Mouse (Mus musculus) heart, embryonic 11.5 days (tissue): Measurements from ENCODE around the gene Celsr2. TPM values are rescaled to one million over a fixed set of nuclear protein-coding genes. Genes with fewer than 3 reads are reported as not detected.
A peak's percentile ranks its signal among the peaks of the same experiment; 100 is the strongest.

ENCODE experiments used
- ATAC-seq: fragments of 200-750 bp; cut with Nextera tagmentation; replicated peaks from 2 replicates; pipeline ENCODE4 v1.8.0; 2017; ENCODE audit warnings: moderate library complexity; ENCODE audit not compliant: insufficient number of reproducible peaks, low FRiP score, low TSS enrichment
- H3K27ac ChIP-seq: fragments of 300-500 bp; sonication (generic); 2 replicates; pipeline ENCODE4 v1.5.1; 2014; ENCODE audit warnings: mild to moderate bottlenecking, low read depth, low read length
- H3K27me3 ChIP-seq: fragments of 300-500 bp; sonication (generic); 2 replicates; pipeline ENCODE4 v1.6.1; 2014; ENCODE audit warnings: mild to moderate bottlenecking, low read length, mixed read lengths; ENCODE audit not compliant: control insufficient read depth, insufficient read depth
- H3K36me3 ChIP-seq: fragments of 300-500 bp; sonication (generic); 2 replicates; pipeline ENCODE4 v1.6.1; 2014; ENCODE audit warnings: mild to moderate bottlenecking, low read length, moderate library complexity, mixed read lengths; ENCODE audit not compliant: control insufficient read depth, insufficient read depth
- H3K4me1 ChIP-seq: fragments of 300-500 bp; sonication (generic); 2 replicates; pipeline ENCODE4 v1.6.1; 2014; ENCODE audit warnings: low read length; ENCODE audit not compliant: control insufficient read depth, insufficient read depth
- H3K4me2 ChIP-seq: fragments of 300-500 bp; sonication (generic); 2 replicates; pipeline ENCODE4 v1.6.1; 2014; ENCODE audit warnings: mild to moderate bottlenecking, moderate library complexity
- H3K4me3 ChIP-seq: fragments of 300-500 bp; sonication (generic); 2 replicates; pipeline ENCODE4 v1.5.1; 2014; ENCODE audit warnings: low read depth, low read length
- H3K9ac ChIP-seq: fragments of 300-500 bp; sonication (generic); 2 replicates; pipeline ENCODE4 v1.6.1; 2014; ENCODE audit warnings: mild to moderate bottlenecking, low read depth, low read length, moderate library complexity
- H3K9me3 ChIP-seq: fragments of 300-500 bp; sonication (generic); replicated peaks from 2 replicates; pipeline ENCODE4 v1.6.1; 2016; ENCODE audit warnings: low read length; ENCODE audit not compliant: control insufficient read depth
- WGBS: fragments of 180-500 bp; shearing (Covaris S2); extraction: QIAGEN DNeasy Blood & Tissue Kit; methylation state at CpG from one replicate; pipeline ENCODE4 v1.1.7; 2014; ENCODE audit not compliant: insufficient replicate concordance; 5-methylcytosine and 5-hydroxymethylcytosine counted together
- polyA plus RNA-seq: library from polyadenylated mRNA; unstranded; fragments of >200 nt; fragmentation: Nextera tagmentation; extraction: Ambion mirVana; gene quantifications from 2 replicates; pipeline ENCODE4 v1.2.1, GENCODE M21; 2014

Gene Celsr2
- polyA plus RNA-seq = 3.1 and 3.7 TPM in 2 replicates

- peak within 1 kb of the TSS; percentile 100 for H3K4me2 ChIP-seq
- WGBS = 7% methylated on average over 65 of the region's 67 CpGs
- no peak within 1 kb of the TSS for H3K27ac ChIP-seq
- H3K27me3 ChIP-seq = peaks cover 21% of the 10 kb centered on the region
- H3K9me3 ChIP-seq = peaks cover 4% of the 10 kb centered on the region; the same call in 1 of the 2 replicates
- peak within 1 kb of the TSS; percentile 72 for H3K4me3 ChIP-seq
- H3K4me1 ChIP-seq = peaks cover 5% of the 10 kb centered on the region
- H3K9ac ChIP-seq = peak within 1 kb of the TSS; percentile 72
- ATAC-seq = peak; percentile 12; the same call in 1 of the 2 replicates
- H3K36me3 ChIP-seq = peaks cover 3% of the 10 kb centered on the region; the same call in 1 of the 2 replicates
Observed at GRCm38 (mm10) chr3:108414857-108415830, at the start of gene Celsr2. TSS of gene Celsr2 (minus strand) at chr3:108415552.

GRCm38 (mm10) chr3:108458866-108459265 is 43.5 kb upstream of the Celsr2 start:
- Histone ChIP-seq H3K4me3 (no peak overlapping the region), H3K9me3 (no peaks in the 10 kb centered on the region), H3K27ac (no peak overlapping the region), H3K9ac (no peak overlapping the region), H3K4me1 (0 out of 2 replicates have a peak, but pooled peaks cover 5% of the 10 kb centered on the region), H3K36me3 (no peaks in the 10 kb centered on the region), H3K4me2 (peak overlapping the region; percentile 41), H3K27me3 (no peaks in the 10 kb centered on the region)
- WGBS = 38% methylated on average over 10 of the region's 10 CpGs
- no peak; the same call in 1 of the 2 replicates for ATAC-seq

GRCm38 (mm10) chr3:108458380-108458779 is 43.0 kb upstream of the Celsr2 start:
- H3K27me3 ChIP-seq = no peaks in the 10 kb centered on the region
- H3K4me2 ChIP-seq = peak overlapping the region; percentile 41
- no peak for ATAC-seq
- 42% methylated on average over 14 of the region's 14 CpGs for WGBS
- no peak overlapping the region for H3K4me3 ChIP-seq
- H3K36me3 ChIP-seq = no peaks in the 10 kb centered on the region
- 0 out of 2 replicates have a peak, but pooled peaks cover 5% of the 10 kb centered on the region for H3K4me1 ChIP-seq
- H3K27ac ChIP-seq = no peak overlapping the region
- H3K9me3 ChIP-seq = no peaks in the 10 kb centered on the region
- H3K9ac ChIP-seq = 0 out of 2 replicates have a peak overlapping the region, but pooled peaks have one; percentile 18

GRCm38 (mm10) chr3:108454172-108454571 is 38.8 kb upstream of the Celsr2 start:
- H3K27ac ChIP-seq = no peak overlapping the region
- WGBS = 55% methylated on average over 1 of the region's 1 CpGs
- no peak overlapping the region for H3K4me2 ChIP-seq
- 0 out of 2 replicates have a peak, but pooled peaks cover 5% of the 10 kb centered on the region for H3K4me1 ChIP-seq
- ATAC-seq = no peak
- H3K9me3 ChIP-seq = no peaks in the 10 kb centered on the region
- no peak overlapping the region for H3K9ac ChIP-seq
- no peak overlapping the region for H3K4me3 ChIP-seq
- H3K27me3 ChIP-seq = no peaks in the 10 kb centered on the region
- H3K36me3 ChIP-seq = no peaks in the 10 kb centered on the region

GRCm38 (mm10) chr3:108451969-108452368 is 36.6 kb upstream of the Celsr2 start:
- Histone ChIP-seq H3K36me3 (no peaks in the 10 kb centered on the region), H3K4me2 (no peak overlapping the region), H3K9me3 (no peaks in the 10 kb centered on the region), H3K4me3 (no peak overlapping the region), H3K9ac (no peak overlapping the region), H3K27me3 (no peaks in the 10 kb centered on the region), H3K4me1 (no peaks in the 10 kb centered on the region), H3K27ac (no peak overlapping the region)
- ATAC-seq = no peak
- WGBS = 79% methylated on average over 2 of the region's 2 CpGs

- Histone ChIP-seq H3K36me3 (0 out of 2 replicates have a peak, but pooled peaks cover 3% of the 10 kb centered on the region), H3K4me1 (peaks cover 8% of the 10 kb centered on the region; the same call in 1 of the 2 replicates), H3K4me3 (peak overlapping the region; percentile 92), H3K27ac (peak overlapping the region; percentile 80; the same call in 1 of the 2 replicates), H3K4me2 (peak overlapping the region; percentile 92), H3K27me3 (no peaks in the 10 kb centered on the region), H3K9ac (peak overlapping the region; percentile 92), H3K9me3 (no peaks in the 10 kb centered on the region)
- 16% methylated on average over 6 of the region's 6 CpGs for WGBS
- ATAC-seq = no peak
Observed at GRCm38 (mm10) chr3:108445366-108445705, 30.0 kb upstream of the Celsr2 start.

- peak; percentile 98 for ATAC-seq
- under 1% methylated on average over 41 of the region's 41 CpGs for WGBS
- H3K27ac ChIP-seq = peak within 1 kb of the TSS; percentile 80
Observed at GRCm38 (mm10) chr3:108444698-108445365, 29.5 kb upstream of the Celsr2 start, which contains the start of gene Sars. TSS of gene Sars (minus strand) at chr3:108445209.

GRCm38 (mm10) chr3:108444029-108444428 is 28.7 kb upstream of the Celsr2 start:
- Histone ChIP-seq H3K27ac (0 out of 2 replicates have a peak overlapping the region, but pooled peaks have one; percentile 80), H3K27me3 (no peaks in the 10 kb centered on the region), H3K36me3 (0 out of 2 replicates have a peak, but pooled peaks cover 3% of the 10 kb centered on the region), H3K9ac (peak overlapping the region; percentile 92), H3K9me3 (no peaks in the 10 kb centered on the region), H3K4me3 (peak overlapping the region; percentile 92), H3K4me1 (peaks cover 8% of the 10 kb centered on the region; the same call in 1 of the 2 replicates), H3K4me2 (peak overlapping the region; percentile 92)
- 21% methylated on average over 8 of the region's 8 CpGs for WGBS
- ATAC-seq = no peak

More at GRCm38 (mm10) chr3:108444698-108445365, 29.5 kb upstream of the Celsr2 start, which contains the start of gene Sars:
- Histone ChIP-seq H3K4me2 (peak within 1 kb of the TSS; percentile 92), H3K4me1 (peaks cover 8% of the 10 kb centered on the region; the same call in 1 of the 2 replicates), H3K9me3 (no peaks in the 10 kb centered on the region), H3K9ac (peak within 1 kb of the TSS; percentile 92), H3K4me3 (peak within 1 kb of the TSS; percentile 92), H3K27me3 (no peaks in the 10 kb centered on the region), H3K36me3 (0 out of 2 replicates have a peak, but pooled peaks cover 3% of the 10 kb centered on the region)
